Mouse (Mus musculus): ENCODE measurements around the gene Fyn.

DNA sequence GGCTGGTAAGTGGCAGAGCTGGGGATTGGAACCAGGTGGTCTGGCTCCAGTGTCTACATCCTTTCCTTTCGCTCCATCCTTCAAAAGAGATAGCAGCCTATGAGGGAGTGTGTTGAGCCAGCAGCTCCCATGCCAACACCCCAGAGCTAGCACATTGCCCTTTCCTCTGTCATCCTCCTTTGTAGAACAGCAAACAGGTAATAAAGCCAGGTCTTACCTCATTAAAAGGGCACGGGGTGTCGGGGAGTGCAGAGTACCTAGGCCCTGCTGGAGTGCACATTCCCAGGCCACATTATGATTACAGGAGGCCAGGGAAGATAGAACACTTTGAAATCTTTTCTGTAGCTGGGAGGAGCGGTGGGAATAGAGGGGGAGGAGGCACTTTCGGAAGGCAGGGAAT, 8.6 kb downstream of the Fyn start:
- TF ChIP-seq CTCF (IDR thresholded peaks at IDR 0.05; ENCODE audit: low read depth, low read length) (no peak), POLR2AphosphoS5 (IDR thresholded peaks at IDR 0.05; ENCODE audit: insufficient replicate concordance, low read depth, low read length) (no peak), GATA1 (IDR thresholded peaks at IDR 0.05; ENCODE audit: borderline replicate concordance, low read length) (no peak), GATA2 (IDR thresholded peaks at IDR 0.05; ENCODE audit: borderline replicate concordance, low read depth, low read length) (no peak), TAL1 (conservative IDR thresholded peaks at IDR 0.05; ENCODE audit: low read depth, low read length) (no peak)
